Mouse (Mus musculus) 3T3-L1 (cell line): ENCODE data around the gene Camta2.
A peak's percentile ranks its signal among the peaks of the same experiment; 100 is the strongest.

ENCODE experiments used
- DNase-seq: peaks from one replicate; pipeline ENCODE4 v3.0.0-alpha.2; 2015; ENCODE audit warnings: low read depth, low spot score

Camta2 gene

GRCm38 (mm10) chr11:70664741-70665140, 23.2 kb downstream of the Camta2 start:
- DNase-seq: no peak

GRCm38 (mm10) chr11:70663957-70664356, 23.9 kb downstream of the Camta2 start:
- DNase-seq: no peak

- no peak for DNase-seq
Observed at GRCm38 (mm10) chr11:70663101-70663500, 24.8 kb downstream of the Camta2 start.

GRCm38 (mm10) chr11:70660571-70660970, 27.3 kb downstream of the Camta2 start:
- DNase-seq: no peak

GRCm38 (mm10) chr11:70658942-70659341, 29.0 kb downstream of the Camta2 start:
- no peak for DNase-seq

GRCm38 (mm10) chr11:70658521-70658920, 29.4 kb downstream of the Camta2 start:
- peak; percentile 53 for DNase-seq

GRCm38 (mm10) chr11:70657991-70658390, 29.9 kb downstream of the Camta2 start:
- no peak for DNase-seq

- no peak for DNase-seq
Observed at GRCm38 (mm10) chr11:70657573-70657972, 30.3 kb downstream of the Camta2 start.

GRCm38 (mm10) chr11:70656964-70657363, 30.9 kb downstream of the Camta2 start, which contains the start of gene Eno3:
TSS of gene Eno3 (plus strand) at chr11:70657202.
- peak; percentile 13 for DNase-seq

GRCm38 (mm10) chr11:70656456-70656927, 31.4 kb downstream of the Camta2 start:
- DNase-seq: peak; percentile 61

- DNase-seq: peak; percentile 77
Observed at GRCm38 (mm10) chr11:70655571-70656455, 32.1 kb downstream of the Camta2 start.

- DNase-seq: peak; percentile 81
Observed at GRCm38 (mm10) chr11:70654923-70655570, 32.9 kb downstream of the Camta2 start.

- peak; percentile 83 for DNase-seq
Observed at GRCm38 (mm10) chr11:70654198-70654922, 33.5 kb downstream of the Camta2 start, which contains the start of gene Pfn1. TSS of gene Pfn1 (minus strand) at chr11:70654644.

GRCm38 (mm10) chr11:70653345-70654197, 34.3 kb downstream of the Camta2 start:
- peak; percentile 66 for DNase-seq

- DNase-seq: no peak
Observed at GRCm38 (mm10) chr11:70652884-70653344, 35.0 kb downstream of the Camta2 start.

- peak; percentile 72 for DNase-seq
Observed at GRCm38 (mm10) chr11:70652029-70652883, 35.6 kb downstream of the Camta2 start.

- peak; percentile 90 for DNase-seq
Observed at GRCm38 (mm10) chr11:70651391-70651790, 36.5 kb downstream of the Camta2 start.

GRCm38 (mm10) chr11:70650322-70651175, 37.4 kb downstream of the Camta2 start:
- peak; percentile 29 for DNase-seq
